Mouse (Mus musculus): ENCODE results near the gene Coasy.

DNA sequence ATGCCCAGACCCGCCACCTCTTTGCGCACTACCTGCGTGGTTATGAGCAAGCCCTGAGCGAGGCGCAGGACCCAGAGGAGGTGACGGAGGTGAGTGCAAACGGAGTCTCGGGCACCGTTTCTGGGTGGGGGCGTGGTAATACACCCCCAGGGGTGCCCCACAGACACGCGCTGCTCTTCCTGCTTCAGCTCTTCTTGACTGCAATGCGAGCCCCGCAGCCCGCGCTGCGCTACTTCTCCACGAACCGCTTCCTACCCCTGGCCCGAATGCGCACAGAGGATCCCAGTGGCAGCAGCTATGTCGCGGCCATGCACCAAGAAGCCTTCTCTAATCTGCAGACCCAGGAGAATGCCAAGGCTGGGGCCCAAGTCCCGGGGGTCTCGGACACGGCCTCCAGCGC lies 2.6 kb upstream of the Coasy start:
- no peak for TF ChIP-seq POLR2A (IDR thresholded peaks at IDR 0.05; ENCODE audit: insufficient read depth, low read depth, low read length)
- TF ChIP-seq CTCF (IDR thresholded peaks at IDR 0.05; ENCODE audit: insufficient read depth, low read depth, low read length): no peak
